Mouse (Mus musculus) central nervous system, embryonic 11.5 days (tissue): Measurements from ENCODE around the gene Hist1h2ag. TPM values are rescaled to one million over a fixed set of nuclear protein-coding genes. Genes with fewer than 3 reads are reported as not detected.

ENCODE experiments used
- polyA plus RNA-seq: library from polyadenylated mRNA; depleted of rRNA; stranded (reverse); fragments of >200 nt; gene quantifications from 2 replicates; pipeline ENCODE4 v1.2.3, GENCODE M21; 2012; rRNA removed

Gene Hist1h2ag
- polyA plus RNA-seq: 45.5 and 69.8 TPM in 2 replicates

GRCm38 (mm10) chr13:22042568-22043502, at the start of gene Hist1h2ag, which contains the start of gene Hist1h2bj:
Gene Hist1h2ag, minus strand, starts transcription at chr13:22042944.
Gene Hist1h2bj, plus strand, starts transcription at chr13:22043214.

GRCm38 (mm10) chr13:22084140-22084539, 41.4 kb upstream of the Hist1h2ag start, which contains the start of gene Vmn1r188:
Gene Vmn1r188, plus strand, starts transcription at chr13:22084440.

GRCm38 (mm10) chr13:22041142-22041536, 1.6 kb downstream of the Hist1h2ag start, which contains the start of gene Hist1h4i:
Gene Hist1h4i, minus strand, starts transcription at chr13:22041362.

GRCm38 (mm10) chr13:22035267-22036148, 7.2 kb downstream of the Hist1h2ag start, which contains the start of the genes Hist1h2ah and Hist1h2bk:
Gene Hist1h2ah, minus strand, starts transcription at chr13:22035568.
Gene Hist1h2bk, plus strand, starts transcription at chr13:22035870.

GRCm38 (mm10) chr13:22009642-22010041, 33.1 kb downstream of the Hist1h2ag start, which contains the start of gene Prss16:
Gene Prss16, minus strand, starts transcription at chr13:22009742.

Other genes with a start within 250 kb of the Hist1h2ag start
- gene Hist1h2bq, start 232.7 kb downstream of the Hist1h2ag start, polyA plus RNA-seq: 18.6 and 19.5 TPM in 2 replicates
- 1.2 TPM in 1 of 2 replicates, not detected in the other for gene Hist1h2ao, start 232.5 kb downstream of the Hist1h2ag start, polyA plus RNA-seq
- 38.4 TPM in 1 of 2 replicates, not detected in the other for gene Hist1h4m, start 231.2 kb downstream of the Hist1h2ag start, polyA plus RNA-seq
- 25.3 and 35.4 TPM in 2 replicates for gene Hist1h4n, start 210.7 kb downstream of the Hist1h2ag start, polyA plus RNA-seq
- 59.8 and 81.8 TPM in 2 replicates for gene Hist1h2ap, start 209.4 kb downstream of the Hist1h2ag start, polyA plus RNA-seq
- 8.4 and 17.0 TPM in 2 replicates for gene Hist1h2br, start 209.2 kb downstream of the Hist1h2ag start, polyA plus RNA-seq
- 13.1 and 19.9 TPM in 2 replicates for gene Zfp184, start 97.8 kb downstream of the Hist1h2ag start, polyA plus RNA-seq
- gene Pom121l2, start 61.8 kb downstream of the Hist1h2ag start, polyA plus RNA-seq: 0.04 TPM in 1 of 2 replicates, not detected in the other
- gene Prss16, start 33.2 kb downstream of the Hist1h2ag start, polyA plus RNA-seq: 0.24 and 0.47 TPM in 2 replicates
- 11.5 and 15.7 TPM in 2 replicates for gene Hist1h2ah, start 7.4 kb downstream of the Hist1h2ag start, polyA plus RNA-seq
- gene Hist1h2bk, start 7.1 kb downstream of the Hist1h2ag start, polyA plus RNA-seq: 21.2 and 30.1 TPM in 2 replicates
- 60.0 and 87.2 TPM in 2 replicates for gene Hist1h4i, start 1.6 kb downstream of the Hist1h2ag start, polyA plus RNA-seq
- 14.7 and 26.0 TPM in 2 replicates for gene Hist1h2bj, start 270 bp upstream of the Hist1h2ag start, polyA plus RNA-seq
- gene Vmn1r188, start 41.5 kb upstream of the Hist1h2ag start, polyA plus RNA-seq: not detected in 2 replicates
- not detected in 2 replicates for gene Vmn1r189, start 62.9 kb upstream of the Hist1h2ag start, polyA plus RNA-seq
- gene Vmn1r191, start 141.0 kb upstream of the Hist1h2ag start, polyA plus RNA-seq: not detected in 2 replicates
- not detected in 2 replicates for gene Vmn1r192, start 148.2 kb upstream of the Hist1h2ag start, polyA plus RNA-seq
- not detected in 2 replicates for gene Vmn1r193, start 180.2 kb upstream of the Hist1h2ag start, polyA plus RNA-seq
- not detected in 2 replicates for gene Vmn1r194, start 201.3 kb upstream of the Hist1h2ag start, polyA plus RNA-seq
- not detected in 2 replicates for gene Vmn1r195, start 227.6 kb upstream of the Hist1h2ag start, polyA plus RNA-seq
- not detected in 2 replicates for gene Vmn1r196, start 247.0 kb upstream of the Hist1h2ag start, polyA plus RNA-seq